Mouse (Mus musculus) liver, embryonic 14.5 days (tissue): Measurements from ENCODE around the gene Pgbd5. TPM values are rescaled to one million over a fixed set of nuclear protein-coding genes. Genes with fewer than 3 reads are reported as not detected.

Experiments
- ATAC-seq: fragments of 200-750 bp; cut with Nextera tagmentation; 2 replicates; pipeline ENCODE4 v1.8.0; 2017; ENCODE audit warnings: moderate number of reproducible peaks, mild to moderate bottlenecking, moderate library complexity; ENCODE audit not compliant: insufficient read depth
- DNase-seq, 3 experiments: peaks; one replicate each; pipeline ENCODE4 v3.0.0-alpha.2; 2012 to 2013; ENCODE audit warnings: low read depth in 3 of 3, low spot score in 3 of 3
- H3K27ac ChIP-seq: fragments of 300-500 bp; sonication (generic); 2 replicates; pipeline ENCODE4 v1.5.1; 2014; ENCODE audit warnings: moderate library complexity, mild to moderate bottlenecking, control low read depth, inconsistent platforms
- H3K27me3 ChIP-seq: fragments of 300-500 bp; sonication (generic); 2 replicates; pipeline ENCODE4 v1.6.1; 2014; ENCODE audit warnings: mild to moderate bottlenecking, low read length, moderate library complexity; ENCODE audit not compliant: control insufficient read depth, insufficient read depth
- H3K36me3 ChIP-seq: fragments of 300-500 bp; sonication (generic); replicated peaks from 2 replicates; pipeline ENCODE4 v1.6.1; 2014; ENCODE audit warnings: low read depth; ENCODE audit not compliant: control insufficient read depth, insufficient read depth
- H3K4me1 ChIP-seq, 2 experiments: fragments of 200-500 bp in 1 of 2; fragments of 300-500 bp in 1 of 2; sonication (generic) in 1 of 2; replicated peaks; 2 replicates each; pipeline ENCODE4 v1.6.1; 2012 to 2014; ENCODE audit warnings: antibody characterized with exemption in 1 of 2, inconsistent platforms in 1 of 2, low read length in 1 of 2; ENCODE audit not compliant: control insufficient read depth in 2 of 2, insufficient read depth in 2 of 2
- H3K4me2 ChIP-seq: fragments of 300-500 bp; sonication (generic); 2 replicates; pipeline ENCODE4 v1.6.1; 2014; ENCODE audit warnings: low read depth, mild to moderate bottlenecking, control low read depth, moderate library complexity
- H3K4me3 ChIP-seq, 2 experiments: fragments of 200-500 bp in 1 of 2; fragments of 300-500 bp in 1 of 2; sonication (generic) in 1 of 2; 2 replicates each; pipeline ENCODE4 v1.5.1; 2012 to 2014; ENCODE audit warnings: low read depth in 2 of 2, low read length in 2 of 2, mild to moderate bottlenecking in 2 of 2, control low read depth in 1 of 2, inconsistent platforms in 1 of 2, moderate library complexity in 1 of 2; ENCODE audit not compliant: insufficient read depth in 1 of 2
- H3K9ac ChIP-seq: fragments of 300-500 bp; sonication (generic); replicated peaks from 2 replicates; pipeline ENCODE4 v1.6.1; 2014; ENCODE audit warnings: mild to moderate bottlenecking, control low read depth, moderate library complexity
- H3K9me3 ChIP-seq: fragments of 300-500 bp; sonication (generic); 2 replicates; pipeline ENCODE4 v1.6.1; 2016; ENCODE audit warnings: low read length, mixed read lengths; ENCODE audit not compliant: control insufficient read depth
- CTCF ChIP-seq: IDR thresholded peaks from 2 replicates; pipeline ENCODE4 v1.5.1; 2016; ENCODE audit warnings: antibody characterized with exemption, low read depth, control low read depth
- EP300 ChIP-seq: IDR thresholded peaks from 2 replicates; pipeline ENCODE4 v1.6.1; 2016; ENCODE audit warnings: antibody characterized with exemption, low read depth
- WGBS: fragments of 180-500 bp; shearing (Covaris S2); extraction: QIAGEN DNeasy Blood & Tissue Kit; methylation state at CpG from one replicate; pipeline ENCODE4 v1.1.7; 2014; ENCODE audit not compliant: insufficient replicate concordance; 5-methylcytosine and 5-hydroxymethylcytosine counted together
- polyA plus RNA-seq, 2 experiments: library from polyadenylated mRNA; depleted of rRNA in 1 of 2; stranded (reverse) in 1 of 2; unstranded in 1 of 2; fragments of >200 nt; fragmentation: Nextera tagmentation in 1 of 2; extraction: Ambion mirVana in 1 of 2; gene quantifications; 2 replicates each; pipeline versions ENCODE4 v1.2.1 to v1.2.3; 2012 to 2014

Pgbd5 gene
- polyA plus RNA-seq, 2 experiments = 0.15 to 0.18 TPM

GRCm38 (mm10) chr8:124413244-124413965 lies 26.1 kb downstream of the Pgbd5 start:
- no peak overlapping the region for H3K27ac ChIP-seq
- no peak overlapping the region for H3K9ac ChIP-seq
- H3K9me3 ChIP-seq = no peaks in the 10 kb centered on the region
- H3K27me3 ChIP-seq = no peaks in the 10 kb centered on the region
- no peaks in the 10 kb centered on the region for H3K4me1 ChIP-seq
- H3K4me3 ChIP-seq = no peak overlapping the region
- no peaks in the 10 kb centered on the region for H3K36me3 ChIP-seq
- TF ChIP-seq CTCF (no peak), EP300 (no peak)
- no peak for ATAC-seq
- no peak overlapping the region for H3K4me2 ChIP-seq
- DNase-seq = no peak
- 51% methylated on average over 11 of the region's 11 CpGs for WGBS

GRCm38 (mm10) chr8:124412496-124413243 lies 26.8 kb downstream of the Pgbd5 start:
- Histone ChIP-seq H3K36me3 (no peaks in the 10 kb centered on the region), H3K27ac (no peak overlapping the region), H3K4me1 (no peaks in the 10 kb centered on the region), H3K4me3 (no peak overlapping the region), H3K9me3 (no peaks in the 10 kb centered on the region), H3K9ac (no peak overlapping the region), H3K4me2 (no peak overlapping the region), H3K27me3 (no peaks in the 10 kb centered on the region)
- TF ChIP-seq EP300 = no peak
- no peak for TF ChIP-seq CTCF
- ATAC-seq = no peak
- no peak for DNase-seq
- 69% methylated on average over 19 of the region's 19 CpGs for WGBS

GRCm38 (mm10) chr8:124404471-124405260 lies 34.8 kb downstream of the Pgbd5 start:
- TF ChIP-seq CTCF = no peak
- no peak overlapping the region for H3K27ac ChIP-seq
- ATAC-seq (no peak), DNase-seq (no peak)
- H3K4me3 ChIP-seq = no peak overlapping the region
- no peak overlapping the region for H3K4me2 ChIP-seq
- H3K27me3 ChIP-seq = no peaks in the 10 kb centered on the region
- no peak overlapping the region for H3K9ac ChIP-seq
- H3K36me3 ChIP-seq = no peaks in the 10 kb centered on the region
- no peaks in the 10 kb centered on the region for H3K9me3 ChIP-seq
- no peaks in the 10 kb centered on the region for H3K4me1 ChIP-seq
- WGBS = 58% methylated on average over 11 of the region's 12 CpGs

GRCm38 (mm10) chr8:124403876-124404275 lies 35.6 kb downstream of the Pgbd5 start:
- Histone ChIP-seq H3K4me3 (no peak overlapping the region), H3K27ac (no peak overlapping the region), H3K9me3 (no peaks in the 10 kb centered on the region), H3K9ac (no peak overlapping the region), H3K36me3 (no peaks in the 10 kb centered on the region), H3K27me3 (no peaks in the 10 kb centered on the region), H3K4me2 (no peak overlapping the region), H3K4me1 (no peaks in the 10 kb centered on the region)
- TF ChIP-seq EP300 (no peak), CTCF (peak; percentile 71)
- peak in 1 of 3 experiments; percentile 3 for DNase-seq
- 41% methylated on average over 3 of the region's 3 CpGs for WGBS
- ATAC-seq = no peak

- no peaks in the 10 kb centered on the region for H3K4me1 ChIP-seq
- no peak for ATAC-seq
- no peak overlapping the region for H3K9ac ChIP-seq
- H3K9me3 ChIP-seq = no peaks in the 10 kb centered on the region
- no peak overlapping the region for H3K4me2 ChIP-seq
- no peak overlapping the region for H3K27ac ChIP-seq
- no peak for DNase-seq
- no peak overlapping the region for H3K4me3 ChIP-seq
- WGBS = 64% methylated on average over 11 of the region's 11 CpGs
- no peaks in the 10 kb centered on the region for H3K36me3 ChIP-seq
- H3K27me3 ChIP-seq = no peaks in the 10 kb centered on the region
- no peak for TF ChIP-seq CTCF
- TF ChIP-seq EP300 = no peak
Measured at GRCm38 (mm10) chr8:124399403-124399861, 40.0 kb downstream of the Pgbd5 start.
